Mouse (Mus musculus) midbrain, embryonic 12.5 days (tissue): ENCODE measurements around the gene Gpx5. TPM values are rescaled to one million over a fixed set of nuclear protein-coding genes. Genes with fewer than 3 reads are reported as not detected.

Experiments
- ATAC-seq: fragments of 200-750 bp; cut with Nextera tagmentation; 2 replicates; pipeline ENCODE4 v1.8.0; 2017; ENCODE audit warnings: low read depth, moderate TSS enrichment, moderate library complexity; ENCODE audit not compliant: low FRiP score
- H3K27ac ChIP-seq: fragments of 300-500 bp; sonication (generic); replicated peaks from 2 replicates; pipeline ENCODE4 v1.5.1; 2016; ENCODE audit warnings: mild to moderate bottlenecking
- H3K27me3 ChIP-seq: fragments of 300-500 bp; sonication (generic); 2 replicates; pipeline ENCODE4 v1.6.1; 2016; ENCODE audit warnings: mild to moderate bottlenecking
- H3K36me3 ChIP-seq: fragments of 300-500 bp; sonication (generic); 2 replicates; pipeline ENCODE4 v1.6.1; 2016
- H3K4me1 ChIP-seq: fragments of 300-500 bp; sonication (generic); 2 replicates; pipeline ENCODE4 v1.6.1; 2016
- H3K4me2 ChIP-seq: fragments of 300-500 bp; sonication (generic); replicated peaks from 2 replicates; pipeline ENCODE4 v1.6.1; 2016; ENCODE audit warnings: mild to moderate bottlenecking, moderate library complexity
- H3K4me3 ChIP-seq: fragments of 300-500 bp; sonication (generic); 2 replicates; pipeline ENCODE4 v1.5.1; 2016; ENCODE audit warnings: mild to moderate bottlenecking
- H3K9ac ChIP-seq: fragments of 300-500 bp; sonication (generic); replicated peaks from 2 replicates; pipeline ENCODE4 v1.6.1; 2016; ENCODE audit warnings: mild to moderate bottlenecking, moderate library complexity
- H3K9me3 ChIP-seq: fragments of 300-500 bp; sonication (generic); 2 replicates; pipeline ENCODE4 v1.6.1; 2016; ENCODE audit warnings: mild to moderate bottlenecking
- WGBS: fragments of 180-500 bp; shearing (Covaris S2); methylation state at CpG from one replicate; pipeline ENCODE4 v1.1.7; 2016; 5-methylcytosine and 5-hydroxymethylcytosine counted together
- polyA plus RNA-seq: library from polyadenylated mRNA; unstranded; fragments of >200 nt; fragmentation: Nextera tagmentation; extraction: Ambion mirVana; gene quantifications from 2 replicates; pipeline ENCODE4 v1.2.1, GENCODE M21; 2016

The Gpx5 gene
- polyA plus RNA-seq, 1 experiment from 2014 or later, result not detected

DNA sequence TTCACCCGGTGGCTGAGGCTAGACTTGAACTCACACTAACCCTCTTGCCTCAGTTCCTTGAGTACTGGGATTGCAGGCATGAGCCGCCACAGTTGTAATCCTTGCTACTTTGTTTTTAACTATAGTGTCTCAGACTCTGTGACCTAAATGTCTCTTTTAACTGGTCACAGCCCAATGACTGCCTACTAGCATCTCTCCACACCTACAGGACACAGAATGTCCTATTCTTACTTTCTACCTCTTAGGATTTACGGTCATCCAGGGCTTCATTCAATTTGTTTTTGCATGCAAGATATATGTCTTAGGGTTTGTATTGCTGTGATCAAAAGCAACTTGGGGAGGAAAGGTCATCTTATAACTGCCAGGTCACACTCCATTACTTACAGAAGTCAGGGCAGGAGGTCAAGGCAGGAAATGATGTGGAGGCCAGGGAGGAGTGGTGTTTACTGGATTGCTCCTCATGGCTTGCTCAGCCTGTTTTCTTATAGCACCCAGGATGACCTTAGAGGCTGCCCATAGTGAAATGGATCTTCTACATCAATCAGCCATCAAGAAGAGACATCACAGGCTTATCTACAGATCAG, 12.0 kb upstream of the Gpx5 start:
- no peak for ATAC-seq
- Histone ChIP-seq H3K4me1 (no peaks in the 10 kb centered on the region), H3K9ac (no peak overlapping the region), H3K27ac (no peak overlapping the region), H3K4me2 (no peak overlapping the region), H3K4me3 (no peak overlapping the region), H3K36me3 (no peaks in the 10 kb centered on the region), H3K9me3 (no peaks in the 10 kb centered on the region), H3K27me3 (no peaks in the 10 kb centered on the region; the same call in 1 of the 2 replicates)
- 75% methylated on average over 3 of the region's 3 CpGs for WGBS

DNA sequence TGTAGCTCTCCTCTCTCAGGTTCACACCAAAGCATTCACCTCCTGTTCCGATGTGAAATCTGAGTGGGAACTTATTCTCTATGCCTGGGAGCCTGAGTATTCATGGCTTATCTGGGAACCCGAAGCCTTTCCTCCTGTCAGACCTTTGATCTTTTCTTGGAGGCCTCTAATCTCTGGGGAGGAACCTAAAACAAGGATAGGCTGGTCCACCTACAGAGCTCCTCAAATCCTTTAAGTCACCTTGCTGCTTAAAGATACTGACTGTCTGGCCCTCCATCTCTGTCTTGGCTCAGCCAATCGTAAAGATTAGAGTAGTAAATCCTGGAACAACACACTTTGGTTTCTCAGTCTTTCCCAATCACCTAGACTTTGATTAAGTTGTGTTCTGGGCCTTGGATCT, 6.0 kb upstream of the Gpx5 start:
- WGBS, result 36% methylated on average over 3 of the region's 3 CpGs
- ATAC-seq, result no peak
- no peaks in the 10 kb centered on the region; the same call in 1 of the 2 replicates for H3K27me3 ChIP-seq

DNA sequence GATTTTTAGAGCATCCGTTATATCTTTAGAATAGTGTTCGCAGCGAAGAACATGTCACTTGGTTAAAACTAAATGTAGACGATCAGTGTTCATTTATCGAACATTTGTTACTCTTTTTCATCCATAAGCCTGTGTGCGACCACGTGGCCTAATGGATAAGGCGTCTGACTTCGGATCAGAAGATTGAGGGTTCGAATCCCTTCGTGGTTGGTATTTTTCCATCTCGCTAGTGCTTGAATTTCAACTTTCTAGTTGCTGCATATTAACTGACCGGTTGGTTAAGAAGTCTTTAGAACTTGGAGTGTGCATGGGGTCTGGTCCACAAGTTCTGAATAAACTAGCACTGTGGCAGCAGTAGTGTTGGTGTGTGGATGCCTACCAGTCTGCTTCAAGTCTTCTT, 13.0 kb downstream of the Gpx5 start:
- Histone ChIP-seq H3K36me3 (no peaks in the 10 kb centered on the region), H3K4me1 (peaks cover 10% of the 10 kb centered on the region; the same call in 1 of the 2 replicates), H3K9me3 (no peaks in the 10 kb centered on the region), H3K27ac (no peak overlapping the region), H3K27me3 (peaks cover 8% of the 10 kb centered on the region), H3K4me2 (peak overlapping the region; percentile 58), H3K4me3 (peak overlapping the region; percentile 49), H3K9ac (peak overlapping the region; percentile 44)
- 1% methylated on average over 13 of the region's 13 CpGs for WGBS
- ATAC-seq, result peak; percentile 29

More for the DNA sequence above, 6.0 kb upstream of the Gpx5 start:
- Histone ChIP-seq H3K36me3 (no peaks in the 10 kb centered on the region), H3K4me2 (no peak overlapping the region), H3K4me3 (no peak overlapping the region), H3K4me1 (no peaks in the 10 kb centered on the region), H3K27ac (no peak overlapping the region), H3K9ac (no peak overlapping the region), H3K9me3 (no peaks in the 10 kb centered on the region)

DNA sequence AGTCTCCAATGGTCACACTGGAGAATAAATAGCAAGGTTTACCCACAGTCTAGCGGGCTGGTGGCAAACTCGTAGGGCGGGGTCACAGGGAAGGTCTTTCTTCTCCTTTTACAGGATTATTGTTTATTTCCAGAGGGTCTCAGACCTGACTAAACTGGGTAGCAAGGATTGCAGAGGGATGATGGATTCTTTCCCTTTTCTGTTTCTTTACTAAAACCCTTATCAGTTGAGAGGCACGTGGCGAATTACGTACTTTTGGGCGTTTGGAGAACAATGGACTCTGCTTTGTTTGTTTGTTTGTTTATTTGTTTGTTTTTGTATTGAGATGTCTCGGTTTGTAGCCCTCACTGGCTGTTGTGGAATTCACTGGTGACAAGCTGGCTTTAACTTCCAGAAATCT, 13.5 kb downstream of the Gpx5 start:
- 11% methylated on average over 8 of the region's 8 CpGs for WGBS
- no peak for ATAC-seq

DNA sequence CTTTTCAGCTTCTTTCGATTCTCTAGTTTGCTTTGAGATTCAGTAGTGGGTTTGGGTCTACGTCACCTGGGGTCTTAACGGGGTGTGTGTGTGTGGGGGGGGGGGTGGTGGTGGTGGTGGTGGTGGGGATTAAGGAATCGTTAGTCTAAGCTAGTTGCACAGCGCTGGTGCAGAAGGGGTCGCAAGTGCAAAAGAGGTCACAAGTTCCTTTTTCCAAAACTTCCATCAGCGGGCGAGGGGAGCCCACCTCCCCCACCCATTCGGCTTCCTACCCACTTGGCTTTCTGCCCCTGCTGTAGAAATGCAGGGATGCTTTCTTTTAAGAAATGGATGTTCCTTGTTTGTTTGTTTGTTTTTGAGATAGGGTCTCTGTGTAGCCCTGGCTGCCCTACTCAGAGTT, 16.0 kb downstream of the Gpx5 start:
- peak; percentile 24; the same call in 1 of the 2 replicates for ATAC-seq
- H3K27ac ChIP-seq, result no peak overlapping the region
- peak overlapping the region; percentile 59 for H3K4me3 ChIP-seq
- H3K36me3 ChIP-seq, result no peaks in the 10 kb centered on the region
- peak overlapping the region; percentile 51 for H3K9ac ChIP-seq
- peaks cover 13% of the 10 kb centered on the region for H3K27me3 ChIP-seq
- H3K4me1 ChIP-seq, result peaks cover 10% of the 10 kb centered on the region; the same call in 1 of the 2 replicates
- 2% methylated on average over 9 of the region's 9 CpGs for WGBS
- H3K9me3 ChIP-seq, result no peaks in the 10 kb centered on the region
- peak overlapping the region; percentile 59 for H3K4me2 ChIP-seq

More for the DNA sequence above, 13.5 kb downstream of the Gpx5 start:
- Histone ChIP-seq H3K4me2 (peak overlapping the region; percentile 58), H3K4me3 (peak overlapping the region; percentile 49), H3K36me3 (no peaks in the 10 kb centered on the region), H3K9me3 (no peaks in the 10 kb centered on the region), H3K27ac (no peak overlapping the region), H3K27me3 (peaks cover 8% of the 10 kb centered on the region), H3K4me1 (peaks cover 10% of the 10 kb centered on the region; the same call in 1 of the 2 replicates), H3K9ac (peak overlapping the region; percentile 44)

DNA sequence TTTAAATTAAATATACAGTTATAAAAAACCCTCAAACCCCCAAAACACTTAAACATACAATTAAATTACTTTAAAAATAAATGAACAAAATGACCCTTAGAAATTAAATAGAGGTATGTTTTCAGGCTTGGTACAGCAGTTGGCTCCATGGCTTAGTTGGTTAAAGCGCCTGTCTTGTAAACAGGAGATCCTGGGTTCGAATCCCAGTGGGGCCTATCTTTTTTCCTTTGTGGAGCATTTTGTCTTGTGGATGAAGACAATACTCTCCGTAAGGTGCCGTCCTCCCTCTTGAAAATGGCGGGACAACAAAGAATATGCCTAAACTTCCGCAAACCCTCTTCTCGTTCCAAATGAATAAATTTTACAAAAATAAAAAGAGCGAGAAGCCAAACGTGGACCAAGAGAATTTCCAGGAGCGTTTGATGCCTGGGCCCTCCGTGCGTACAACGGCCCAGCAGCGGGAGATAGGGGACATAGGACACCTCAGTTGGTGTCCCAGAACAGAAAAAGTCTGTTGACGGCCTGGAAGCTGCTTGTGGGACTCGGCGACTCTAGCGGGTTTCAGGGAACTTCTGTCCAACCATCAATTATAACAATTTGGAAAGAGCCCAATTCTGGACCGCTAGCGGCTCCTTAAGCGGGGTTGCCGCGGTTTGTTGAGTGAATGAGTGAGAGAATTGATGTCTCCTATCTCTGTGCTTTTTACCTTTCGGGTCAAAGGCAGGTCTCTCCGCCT, 16.5 kb downstream of the Gpx5 start:
- Histone ChIP-seq H3K36me3 (no peaks in the 10 kb centered on the region), H3K9me3 (no peaks in the 10 kb centered on the region), H3K4me1 (peaks cover 10% of the 10 kb centered on the region; the same call in 1 of the 2 replicates), H3K9ac (peak overlapping the region; percentile 51), H3K4me2 (peak overlapping the region; percentile 59), H3K27me3 (peaks cover 13% of the 10 kb centered on the region), H3K27ac (no peak overlapping the region), H3K4me3 (peak overlapping the region; percentile 59)
- WGBS, result under 1% methylated on average over 25 of the region's 25 CpGs
- ATAC-seq, result peak; percentile 81

DNA sequence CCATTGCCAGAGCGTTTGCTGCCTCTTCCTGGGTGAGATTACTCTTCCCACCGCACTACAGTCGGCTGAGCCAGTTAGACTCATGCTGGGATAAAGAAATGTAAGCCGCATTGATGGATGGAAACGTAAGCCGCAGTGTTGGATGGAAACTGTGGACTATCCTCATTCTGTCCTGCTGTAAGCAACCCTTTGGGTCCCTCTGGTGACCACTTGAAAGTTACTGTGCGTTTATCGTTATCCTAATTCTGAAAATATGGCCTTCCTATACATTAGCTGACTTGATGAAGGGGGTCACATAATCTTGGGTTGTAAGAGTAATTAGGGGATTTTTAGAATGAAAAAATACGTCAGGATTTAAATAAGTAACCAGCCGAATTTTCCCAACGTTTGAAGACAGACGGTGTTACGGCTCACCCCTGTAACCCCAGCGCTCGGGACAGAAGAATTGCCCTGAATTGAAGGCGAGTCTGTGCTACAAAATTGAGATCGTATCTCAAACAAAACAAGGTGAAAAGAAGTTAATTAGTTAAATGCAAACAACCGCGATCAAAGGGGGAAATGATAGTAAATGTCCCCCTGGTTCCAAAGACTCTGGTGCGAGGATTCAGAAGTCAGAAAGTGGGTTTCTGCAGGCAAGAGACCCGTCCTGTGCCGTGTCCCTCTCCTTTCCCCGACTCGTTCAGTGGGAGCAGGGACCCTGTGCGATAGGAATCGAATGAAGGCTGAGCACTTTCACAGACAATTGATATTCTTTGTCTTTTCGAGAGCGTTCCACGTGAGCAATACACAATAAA, 17.3 kb downstream of the Gpx5 start:
- Histone ChIP-seq H3K27ac (0 out of 2 replicates have a peak overlapping the region, but pooled peaks have one; percentile 46), H3K9me3 (no peaks in the 10 kb centered on the region), H3K27me3 (peaks cover 13% of the 10 kb centered on the region), H3K36me3 (no peaks in the 10 kb centered on the region), H3K9ac (peak overlapping the region; percentile 46), H3K4me2 (peak overlapping the region; percentile 59), H3K4me3 (peak overlapping the region; percentile 59), H3K4me1 (peaks cover 10% of the 10 kb centered on the region; the same call in 1 of the 2 replicates)
- peak; percentile 74 for ATAC-seq
- WGBS, result under 1% methylated on average over 29 of the region's 29 CpGs

DNA sequence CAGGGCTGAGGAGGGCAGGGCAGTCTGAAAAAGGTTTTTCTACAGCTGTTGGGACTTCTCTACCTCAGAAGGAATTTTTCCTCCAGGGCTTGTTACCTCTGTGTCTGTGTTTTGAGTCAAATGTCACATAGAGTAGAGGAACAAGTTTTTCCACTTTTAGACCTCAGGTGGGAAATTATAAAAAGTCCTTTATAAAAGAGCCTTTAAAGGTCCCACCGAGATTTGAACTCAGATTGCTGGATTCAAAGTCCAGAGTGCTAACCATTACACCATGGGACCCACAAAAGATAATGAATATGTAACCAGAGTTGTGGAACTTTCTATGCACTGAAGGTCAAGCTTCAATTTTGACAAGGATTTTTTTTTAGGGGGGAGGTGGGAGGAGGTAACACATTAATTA, 24.3 kb downstream of the Gpx5 start:
- Histone ChIP-seq H3K27me3 (peaks cover 6% of the 10 kb centered on the region), H3K27ac (no peak overlapping the region), H3K4me1 (peaks cover 10% of the 10 kb centered on the region; the same call in 1 of the 2 replicates), H3K36me3 (no peaks in the 10 kb centered on the region), H3K9me3 (no peaks in the 10 kb centered on the region), H3K9ac (no peak overlapping the region), H3K4me3 (no peak overlapping the region), H3K4me2 (no peak overlapping the region; the same call in 1 of the 2 replicates)
- no peak for ATAC-seq
- 0% methylated on average over 1 of the region's 1 CpGs for whole genome bisulfite sequencing

DNA sequence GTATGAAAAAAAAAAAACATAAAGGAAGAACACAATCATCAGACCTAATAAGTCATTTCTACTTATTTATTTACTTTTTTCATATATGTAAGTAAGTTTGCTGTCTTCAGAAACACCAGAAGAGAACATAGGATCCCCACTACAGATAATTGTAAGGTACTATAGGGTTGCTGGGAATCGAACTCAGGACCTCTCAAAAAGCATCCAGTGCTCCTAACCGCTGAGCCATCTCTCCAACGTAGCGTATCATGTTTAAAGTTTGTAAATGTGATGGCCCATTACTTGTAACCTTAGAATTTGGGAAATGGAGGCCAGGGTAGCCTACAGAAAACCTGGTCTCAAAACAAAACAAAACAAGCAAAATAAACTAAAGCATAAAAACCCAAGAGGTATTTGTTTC, 25.0 kb downstream of the Gpx5 start:
- Histone ChIP-seq H3K27ac (no peak overlapping the region), H3K9me3 (no peaks in the 10 kb centered on the region), H3K4me3 (0 out of 2 replicates have a peak overlapping the region, but pooled peaks have one; percentile 5), H3K9ac (no peak overlapping the region), H3K36me3 (no peaks in the 10 kb centered on the region), H3K4me2 (no peak overlapping the region; the same call in 1 of the 2 replicates), H3K27me3 (peaks cover 10% of the 10 kb centered on the region), H3K4me1 (peaks cover 10% of the 10 kb centered on the region; the same call in 1 of the 2 replicates)
- no peak for ATAC-seq
- 13% methylated on average over 4 of the region's 4 CpGs for WGBS

DNA sequence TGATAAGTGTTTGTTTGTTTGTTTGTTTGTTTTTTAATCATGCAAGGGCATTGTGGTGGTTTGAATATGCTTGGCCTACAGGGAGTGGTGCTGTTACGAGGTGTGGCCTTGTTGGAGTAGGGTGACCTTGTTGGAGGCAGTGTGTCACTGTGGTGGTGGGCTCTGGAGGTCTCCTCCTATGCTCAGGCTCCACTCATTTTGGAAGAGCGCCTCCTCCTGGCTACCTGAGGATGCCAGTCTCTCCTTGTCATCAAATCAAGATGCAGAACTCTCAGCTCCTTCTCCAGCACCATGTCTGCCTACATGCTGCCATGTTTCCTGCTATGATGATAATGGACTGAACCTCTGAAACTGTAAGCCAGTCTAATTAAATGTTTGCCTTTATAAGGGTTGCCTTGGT, 26.8 kb downstream of the Gpx5 start:
- no peak for ATAC-seq
- Histone ChIP-seq H3K27ac (no peak overlapping the region), H3K4me2 (no peak overlapping the region), H3K36me3 (no peaks in the 10 kb centered on the region), H3K9ac (no peak overlapping the region), H3K4me1 (peaks cover 10% of the 10 kb centered on the region; the same call in 1 of the 2 replicates), H3K27me3 (peaks cover 22% of the 10 kb centered on the region), H3K4me3 (no peak overlapping the region), H3K9me3 (no peaks in the 10 kb centered on the region)
- WGBS, result 59% methylated on average over 2 of the region's 2 CpGs

DNA sequence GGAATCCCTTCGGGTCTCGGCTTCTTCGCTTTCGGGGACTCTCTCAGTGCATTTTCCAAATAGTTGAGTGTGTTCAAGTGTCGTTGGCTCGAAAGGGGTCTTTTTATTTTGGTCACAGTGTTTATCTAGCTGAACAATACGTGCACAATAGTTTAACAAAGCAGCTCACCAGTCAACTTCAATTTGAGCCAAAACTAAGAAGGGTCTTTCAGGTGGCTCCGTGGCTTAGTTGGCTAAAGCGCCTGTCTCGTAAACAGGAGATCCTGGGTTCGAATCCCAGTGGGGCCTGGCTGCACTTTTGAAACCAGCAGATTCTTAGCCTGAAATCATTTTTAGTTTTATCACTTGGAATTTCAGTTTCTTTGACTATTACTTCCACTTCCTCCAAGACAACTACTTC, 28.2 kb downstream of the Gpx5 start:
- Histone ChIP-seq H3K4me1 (peaks cover 12% of the 10 kb centered on the region), H3K9ac (peak overlapping the region; percentile 44), H3K4me2 (peak overlapping the region; percentile 47), H3K27me3 (peaks cover 29% of the 10 kb centered on the region), H3K9me3 (no peaks in the 10 kb centered on the region), H3K4me3 (peak overlapping the region; percentile 42), H3K36me3 (no peaks in the 10 kb centered on the region), H3K27ac (no peak overlapping the region)
- ATAC-seq, result no peak
- WGBS, result 1% methylated on average over 11 of the region's 11 CpGs
